25 mouse cellular contexts compared by ENCODE assay signal in genomic region chr17:75147218-75147617, GRCm38 (mm10).
DNase-seq lines count a peak whose midpoint lies in the region; TF ChIP-seq lines count a peak whose summit lies in the region.
"Had no signal": no experiment of that assay in that cellular context is flagged by ENCODE, and none has a peak within 500 bp of the region (broad histone marks: within the 10 kb centered on the region; RNA-seq: fewer than 3 reads in every experiment).

No protein-coding gene starts in this region.

- no peak for TF ChIP-seq CTCF in lung, adult 2 months (IDR thresholded peaks at IDR 0.05; ENCODE audit: insufficient read depth, low read length)

- no peaks in the 10 kb centered on the region for H3K9me3 ChIP-seq in embryonic facial prominence, embryonic 10.5 days
- H3K9me3 ChIP-seq: embryonic facial prominence, embryonic 15.5 days; forebrain, embryonic 10.5 days; megakaryocyte, embryonic 14.5 days; stomach, embryonic 15.5 days had no signal

- no peaks in the 10 kb centered on the region for H3K36me3 ChIP-seq in embryonic facial prominence, embryonic 10.5 days (replicated peaks)
- H3K36me3 ChIP-seq: embryonic facial prominence, embryonic 15.5 days; forebrain, embryonic 10.5 days; G1E; stomach, embryonic 15.5 days had no signal

- WGBS in lung, adult 2 months, result 65% methylated on average over 4 of the region's 4 CpGs
- WGBS in embryonic facial prominence, embryonic 10.5 days, result 86% methylated on average over 4 of the region's 4 CpGs

- H3K27me3 ChIP-seq in embryonic facial prominence, embryonic 10.5 days (replicated peaks; ENCODE audit: low read depth, poor library complexity, severe bottlenecking), result no peaks in the 10 kb centered on the region
- H3K27me3 ChIP-seq: CH12.LX; embryonic facial prominence, embryonic 15.5 days; megakaryocyte, embryonic 14.5 days; stomach, embryonic 15.5 days had no signal

- H3K4me3 ChIP-seq in lung, adult 2 months (replicated peaks; ENCODE audit: extremely low read depth, low read depth, low read length), result no peak overlapping the region
- H3K4me3 ChIP-seq in embryonic facial prominence, embryonic 10.5 days, result no peak overlapping the region
- H3K4me3 ChIP-seq: embryonic facial prominence, embryonic 15.5 days; forebrain, embryonic 10.5 days; megakaryocyte, embryonic 14.5 days; stomach, embryonic 15.5 days had no signal

- peak; percentile 27 to 48 for DNase-seq in lung, adult 18-20 months
- DNase-seq in lung, adult 2 months, result no peak
- peak; percentile 28 for DNase-seq in fat pad, adult 2 months (ENCODE audit: extremely low read depth, low read depth, low spot score)
- DNase-seq in lung, postnatal 25 days (ENCODE audit: low spot score), result peak; percentile 31
- DNase-seq in spleen, adult 18-20 months, result no peak
- DNase-seq in adrenal gland, adult 2 months, result no peak
- no peak for DNase-seq in embryonic facial prominence, embryonic 10.5 days (ENCODE audit: low spot score)
- DNase-seq: adrenal gland, postnatal 10 days; B cell, adult 2 months; cerebellum, adult 2 months; cerebellum, postnatal 36 days; gastrocnemius, postnatal 36 days; kidney, adult 9 months; kidney, postnatal 25 days; layer of hippocampus, postnatal 36 days; lung, embryonic 14.5 days; midbrain, embryonic 14.5 days; right cerebral cortex, postnatal 4 days; thymus, postnatal 25 days had no signal

- H3K27ac ChIP-seq in embryonic facial prominence, embryonic 10.5 days (replicated peaks), result no peak overlapping the region
- H3K27ac ChIP-seq: embryonic facial prominence, embryonic 15.5 days; forebrain, embryonic 10.5 days; stomach, embryonic 15.5 days had no signal

- TF ChIP-seq POLR2A in lung, adult 2 months (IDR thresholded peaks at IDR 0.05; ENCODE audit: borderline replicate concordance, extremely low read depth, low read depth, low read length), result no peak

- no peaks in the 10 kb centered on the region for H3K4me1 ChIP-seq in lung, adult 2 months (ENCODE audit: control insufficient read depth, insufficient read depth, low read length)
- H3K4me1 ChIP-seq in embryonic facial prominence, embryonic 10.5 days, result no peaks in the 10 kb centered on the region; the same call in 1 of the 2 replicates
- H3K4me1 ChIP-seq: embryonic facial prominence, embryonic 15.5 days; stomach, embryonic 15.5 days had no signal

Comparison
In these comparisons a context has a peak if more than half of its experiments do, and no peak if none do; other contexts are left out.
1. DNase-seq: peak in lung, adult 18-20 months (2 of 2), fat pad, adult 2 months (single experiment) and lung, postnatal 25 days (single experiment); none in lung, adult 2 months (single experiment), spleen, adult 18-20 months (0 of 2), adrenal gland, adult 2 months (single experiment) and embryonic facial prominence, embryonic 10.5 days (single experiment).